Mouse (Mus musculus): Measurements from ENCODE around the gene Pld1.

Gene Pld1

DNA sequence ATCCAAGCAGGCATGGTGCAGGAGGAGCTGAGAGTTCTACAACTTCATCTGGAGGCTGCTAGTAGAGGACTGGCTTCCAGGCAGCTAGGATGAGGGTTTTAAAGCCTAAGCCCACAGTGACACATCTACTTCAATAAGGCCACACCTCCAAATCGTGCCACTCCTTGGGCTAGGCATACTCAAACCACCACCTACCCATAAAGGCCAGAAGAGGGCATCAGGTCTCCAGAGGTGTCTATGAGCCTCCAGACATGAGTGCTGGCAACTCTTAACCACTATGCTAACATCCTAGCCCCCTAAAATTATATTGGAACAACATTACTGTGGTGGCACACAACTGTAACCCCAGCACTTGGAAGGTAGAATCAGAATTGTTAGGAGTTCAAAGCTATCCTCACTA, 226.2 kb downstream of the Pld1 start:
- DNase-seq = no peak

DNA sequence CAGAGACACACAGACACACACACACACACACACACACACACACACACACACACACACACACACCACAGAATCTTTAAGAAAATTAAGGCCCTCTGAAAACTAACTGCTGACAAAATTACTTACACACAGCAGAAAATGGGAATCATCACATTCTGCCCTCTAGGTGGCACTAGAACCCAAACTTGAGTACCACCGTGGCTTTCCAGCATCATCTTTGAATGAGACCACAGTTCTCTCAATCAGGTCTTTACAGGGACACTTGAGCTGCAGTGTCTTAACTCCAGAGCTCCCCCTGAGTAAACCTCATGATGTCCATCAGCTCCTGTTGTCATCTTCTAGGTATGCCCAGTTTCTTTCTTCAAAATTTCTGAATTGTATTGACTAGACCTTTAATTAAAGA, 227.1 kb downstream of the Pld1 start:
- peak; percentile 86 for DNase-seq

DNA sequence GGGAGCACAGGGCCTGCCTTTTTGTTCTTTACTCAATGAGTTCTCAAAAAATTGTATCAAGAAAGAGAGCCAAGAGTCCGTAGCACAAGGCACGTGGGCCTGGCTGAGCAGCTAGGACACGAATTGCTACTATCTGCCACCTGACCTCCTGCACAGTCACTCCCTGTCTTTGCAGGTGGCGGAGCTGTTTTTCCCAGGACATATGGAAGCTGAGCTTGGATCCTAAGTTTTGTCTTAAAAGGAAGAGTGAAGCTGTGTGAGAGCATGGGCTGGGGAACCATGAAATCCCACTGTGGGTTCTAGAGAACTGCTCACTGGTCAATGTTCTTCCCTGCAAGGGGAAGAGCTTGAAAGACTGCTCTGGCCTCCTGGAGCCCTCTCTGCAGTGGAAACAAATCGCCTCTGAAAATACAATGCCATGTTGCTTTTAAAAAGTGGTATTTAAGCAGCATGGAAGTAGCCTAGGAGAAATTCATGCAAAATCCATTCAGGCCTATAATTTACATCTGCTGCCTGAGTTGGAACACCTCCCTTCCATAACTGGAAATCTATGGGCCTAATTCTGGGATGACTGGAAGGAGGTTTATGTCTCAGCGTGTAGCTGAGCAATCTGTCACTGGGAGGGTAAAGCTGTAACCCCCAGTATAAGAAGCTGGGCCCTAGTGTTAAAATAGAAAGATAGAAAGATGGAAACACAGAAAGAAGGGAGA, 229.5 kb downstream of the Pld1 start:
- DNase-seq = peak in 1 of 2 experiments; percentile 46

DNA sequence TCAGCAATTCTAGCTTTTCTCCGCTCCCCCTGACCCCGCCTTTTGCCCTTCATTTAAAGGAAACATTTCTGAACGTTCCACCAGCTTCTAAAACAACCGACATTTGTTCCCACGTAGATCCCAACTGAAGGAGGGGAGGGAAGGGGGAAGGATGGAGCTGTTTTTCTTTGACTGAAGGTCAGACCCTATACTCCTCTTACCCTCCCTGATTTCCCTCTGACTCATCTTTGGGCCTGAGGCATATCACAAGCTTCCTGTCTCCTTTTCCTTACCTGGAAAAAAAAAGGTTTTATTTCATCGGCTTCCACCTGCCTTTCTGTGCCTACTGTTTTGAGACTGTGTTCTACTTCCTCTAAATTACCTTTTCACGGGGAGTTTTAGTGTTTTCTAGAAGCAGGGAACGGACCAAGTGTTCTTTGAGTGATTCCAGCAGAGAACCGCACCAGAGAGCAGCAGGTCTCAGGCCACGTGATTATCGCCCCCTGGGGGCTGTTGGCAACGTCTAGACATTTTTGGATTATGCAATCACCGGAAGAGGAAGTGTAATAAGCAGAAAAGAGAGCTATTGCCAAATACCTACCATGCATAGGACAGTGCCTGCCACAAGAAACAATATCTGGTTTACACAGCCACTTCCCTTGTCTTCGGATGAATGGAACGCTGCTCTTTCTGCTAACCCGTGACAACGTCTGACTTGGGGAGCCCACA, 232.6 kb downstream of the Pld1 start:
- peak; percentile 90 to 91 for DNase-seq

DNA sequence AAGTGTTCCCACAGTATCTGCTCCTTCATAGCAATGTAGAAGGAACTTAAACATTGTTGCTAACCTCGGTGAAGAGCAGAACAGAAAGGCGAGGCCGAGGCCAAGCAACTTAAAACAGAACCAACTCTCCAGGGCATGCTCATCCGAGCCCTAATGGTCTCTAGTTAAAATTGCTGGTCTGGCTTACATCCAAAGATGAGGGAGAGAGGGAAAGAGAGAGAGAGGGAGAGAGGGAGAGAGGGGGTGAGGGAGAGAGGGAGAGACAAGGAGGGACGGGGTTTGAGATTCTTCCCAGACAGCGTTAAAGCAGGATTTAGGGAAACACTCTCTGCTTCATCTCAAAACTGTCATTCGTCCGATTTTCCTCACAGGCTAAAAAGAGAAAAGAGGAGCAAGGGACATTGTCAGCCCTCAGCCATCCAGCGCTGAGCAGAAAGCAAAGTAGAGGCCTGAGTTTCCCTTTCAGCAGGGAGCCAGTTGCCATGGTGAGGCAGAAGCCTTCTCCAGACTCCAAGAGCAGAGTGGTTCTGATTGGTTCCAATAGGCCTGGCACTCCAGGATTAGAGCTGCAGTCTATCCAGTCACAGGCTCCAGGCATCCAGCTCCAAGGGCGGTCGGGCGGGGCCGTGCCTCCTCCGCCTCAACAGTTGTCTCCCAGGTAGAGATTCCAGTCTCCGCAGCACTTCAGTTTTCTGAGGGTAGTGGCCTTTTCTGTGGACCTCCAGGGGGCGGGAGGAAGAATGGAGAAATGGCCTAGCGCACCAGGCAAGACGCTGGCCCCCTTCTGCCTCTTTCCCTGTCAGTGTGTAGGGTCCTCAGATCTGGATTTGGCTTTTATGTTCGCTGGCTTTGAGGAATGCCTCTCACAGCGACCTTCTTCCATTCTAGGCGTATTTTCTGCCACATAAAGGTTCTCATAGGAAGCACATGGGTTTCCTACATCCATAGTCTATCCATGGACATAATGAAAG, 237.8 kb downstream of the Pld1 start:
- peak; percentile 82 to 83 for DNase-seq

DNA sequence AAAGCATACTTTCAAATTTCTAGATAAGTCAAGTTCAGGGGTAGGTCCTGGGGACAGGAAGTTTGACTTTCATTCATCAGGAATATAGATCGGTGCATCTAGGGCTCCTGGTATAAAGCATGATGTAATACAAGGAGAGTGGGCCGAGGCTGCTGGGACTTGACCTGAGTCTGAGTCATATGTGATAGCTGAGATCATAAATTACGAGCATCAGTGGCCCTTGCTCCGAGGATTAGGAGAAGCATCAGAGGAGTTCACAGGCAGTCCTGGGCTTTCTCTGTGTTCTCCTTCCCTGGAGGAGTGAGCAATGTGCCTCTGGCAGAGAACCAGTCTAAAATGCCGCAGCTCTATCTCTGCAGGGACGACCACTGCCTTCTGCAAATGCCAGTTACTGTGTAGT, 239.8 kb downstream of the Pld1 start:
- DNase-seq = no peak

Measured in cerebellum, postnatal 14 days (tissue).